Mouse (Mus musculus): ENCODE results near the gene Rps6kb2. TPM values are rescaled to one million over a fixed set of nuclear protein-coding genes. Genes with fewer than 3 reads are reported as not detected.

The Rps6kb2 gene
- polyA plus RNA-seq, 1 experiment: 93.6 TPM

DNA sequence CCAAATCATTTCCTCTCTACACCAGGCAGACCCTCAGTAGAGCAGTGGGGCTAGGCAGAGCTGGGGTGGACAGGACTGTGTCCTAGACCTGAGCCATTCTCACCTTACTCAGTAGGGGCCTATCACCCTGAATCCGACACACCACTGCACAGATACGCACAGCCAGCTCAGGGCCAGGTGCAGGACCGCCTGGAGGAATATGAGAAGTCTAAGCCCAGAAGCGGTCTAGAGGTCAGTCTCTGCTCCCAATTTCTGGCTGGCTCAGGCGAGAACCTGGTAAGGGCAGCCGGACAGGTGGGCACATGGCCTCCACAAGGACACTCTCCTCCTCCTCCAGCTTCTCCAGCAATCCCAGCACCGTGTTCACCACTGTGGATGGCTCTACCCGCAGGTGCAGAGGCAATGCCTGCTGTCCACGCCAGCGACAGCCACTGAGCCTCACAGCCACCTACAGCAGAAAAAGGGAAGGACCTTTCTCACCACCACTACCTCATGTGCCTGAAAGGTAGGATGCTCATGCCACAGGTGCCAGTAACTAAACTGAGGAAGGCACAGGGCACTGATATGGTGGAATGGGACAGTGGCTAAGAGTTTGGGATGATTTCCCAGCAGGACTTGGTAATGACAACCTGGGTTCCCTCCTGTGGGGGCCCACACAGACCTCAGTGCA, 7.7 kb upstream of the Rps6kb2 start:
- WGBS: 94% methylated on average over 10 of the region's 10 CpGs
- DNase-seq: peak in 1 of 2 experiments; percentile 19
- Histone ChIP-seq H3K27me3 (ENCODE audit: control insufficient read depth, insufficient read depth, low read length) (no peaks in the 10 kb centered on the region), H3K27ac (ENCODE audit: insufficient read depth, low read length) (no peak overlapping the region), H3K4me3 (replicated peaks; ENCODE audit: insufficient read depth, low read depth, low read length) (no peak overlapping the region), H3K4me1 (ENCODE audit: control insufficient read depth, insufficient read depth, low read length) (peaks cover 5% of the 10 kb centered on the region)
- no peak for TF ChIP-seq CTCF (IDR thresholded peaks at IDR 0.05; ENCODE audit: borderline replicate concordance, insufficient read depth, low read depth, low read length)
- TF ChIP-seq POLR2A (IDR thresholded peaks at IDR 0.05; ENCODE audit: borderline replicate concordance, insufficient read depth, low read length): no peak

DNA sequence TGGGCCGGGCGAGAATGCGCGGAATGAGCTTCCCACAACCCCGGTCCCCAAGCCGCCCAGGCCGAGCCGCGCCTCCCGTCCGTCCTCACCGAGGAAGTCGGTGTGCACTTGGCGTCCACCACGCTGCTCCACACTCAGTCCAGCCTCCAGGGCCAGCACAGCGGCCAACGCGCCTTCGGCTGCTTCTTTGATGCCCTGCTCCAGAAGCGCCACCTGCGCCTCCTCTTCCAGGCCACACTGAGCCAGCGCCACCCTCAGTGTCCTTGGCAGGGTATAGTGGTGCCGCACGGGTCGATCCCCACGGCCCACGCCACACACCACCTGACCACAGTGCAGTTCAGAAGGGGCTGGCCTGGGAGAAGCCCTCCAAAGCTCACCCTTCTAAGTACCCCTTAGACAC, 6.7 kb upstream of the Rps6kb2 start:
- DNase-seq: peak in 1 of 2 experiments; percentile 69
- TF ChIP-seq CTCF (IDR thresholded peaks at IDR 0.05; ENCODE audit: borderline replicate concordance, insufficient read depth, low read depth, low read length): no peak
- no peak for TF ChIP-seq POLR2A (IDR thresholded peaks at IDR 0.05; ENCODE audit: borderline replicate concordance, insufficient read depth, low read length)
- Histone ChIP-seq H3K4me3 (replicated peaks; ENCODE audit: insufficient read depth, low read depth, low read length) (peak overlapping the region; percentile 73), H3K4me1 (ENCODE audit: control insufficient read depth, insufficient read depth, low read length) (peaks cover 5% of the 10 kb centered on the region; the same call in 1 of the 2 replicates), H3K27ac (ENCODE audit: insufficient read depth, low read length) (peak overlapping the region; percentile 86), H3K27me3 (ENCODE audit: control insufficient read depth, insufficient read depth, low read length) (no peaks in the 10 kb centered on the region)
- WGBS: under 1% methylated on average over 27 of the region's 27 CpGs

- TF ChIP-seq CTCF (IDR thresholded peaks at IDR 0.05; ENCODE audit: borderline replicate concordance, insufficient read depth, low read depth, low read length) (peak; percentile 73), POLR2A (IDR thresholded peaks at IDR 0.05; ENCODE audit: borderline replicate concordance, insufficient read depth, low read length) (peak; percentile 91)
- WGBS: 1% methylated on average over 43 of the region's 43 CpGs
- Histone ChIP-seq H3K27me3 (ENCODE audit: control insufficient read depth, insufficient read depth, low read length) (no peaks in the 10 kb centered on the region), H3K4me3 (replicated peaks; ENCODE audit: insufficient read depth, low read depth, low read length) (peak overlapping the region; percentile 73), H3K4me1 (ENCODE audit: control insufficient read depth, insufficient read depth, low read length) (peaks cover 5% of the 10 kb centered on the region; the same call in 1 of the 2 replicates), H3K27ac (ENCODE audit: insufficient read depth, low read length) (peak overlapping the region; percentile 86)
- peak; percentile 99 to 100 for DNase-seq
These were observed 6.2 kb upstream of the Rps6kb2 start for GRCm38 (mm10) chr19:4169378-4169784.

DNA sequence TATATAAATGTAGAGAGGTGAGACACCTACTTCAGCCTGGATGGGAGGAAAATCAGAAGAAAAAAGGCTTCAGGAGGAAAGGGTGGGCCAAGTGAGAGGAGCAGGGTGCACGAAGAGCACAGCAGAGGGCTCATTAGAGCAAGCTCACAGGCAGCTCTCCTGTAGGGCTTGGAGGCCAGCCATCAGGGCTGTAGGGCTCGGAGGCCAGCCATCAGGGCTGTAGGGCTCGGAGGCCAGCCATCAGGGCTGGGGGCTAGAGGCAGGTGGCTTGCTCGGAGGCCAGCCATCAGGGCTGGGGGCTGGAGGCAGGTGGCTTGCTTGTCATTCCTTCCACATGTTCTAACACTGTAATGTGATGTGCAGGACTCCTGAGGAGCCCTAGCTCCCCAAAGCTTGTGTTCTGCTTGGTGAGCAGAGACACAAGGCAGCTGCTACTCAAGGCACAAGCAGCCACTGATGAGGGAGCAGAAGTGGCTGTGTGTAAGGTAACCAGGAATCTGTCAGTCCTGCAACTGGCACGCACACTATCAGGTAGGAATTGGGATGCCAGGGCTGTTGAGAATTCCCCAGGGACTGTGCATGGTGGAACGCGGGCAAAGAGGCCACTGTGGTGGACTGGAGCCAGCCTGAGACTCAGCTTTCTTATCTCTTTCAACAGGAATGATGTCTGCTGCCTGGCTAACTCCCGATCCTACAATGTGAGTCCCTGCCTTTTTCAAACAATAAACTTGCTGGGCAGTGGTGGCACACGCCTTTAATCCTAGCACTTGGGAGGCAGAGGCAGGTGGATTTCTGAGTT, 3.7 kb upstream of the Rps6kb2 start:
- TF ChIP-seq POLR2A (IDR thresholded peaks at IDR 0.05; ENCODE audit: borderline replicate concordance, insufficient read depth, low read length) (no peak), CTCF (IDR thresholded peaks at IDR 0.05; ENCODE audit: borderline replicate concordance, insufficient read depth, low read depth, low read length) (no peak)
- WGBS: 49% methylated on average over 9 of the region's 9 CpGs
- H3K4me3 ChIP-seq (replicated peaks; ENCODE audit: insufficient read depth, low read depth, low read length): no peak overlapping the region
- peaks cover 7% of the 10 kb centered on the region; the same call in 1 of the 2 replicates for H3K4me1 ChIP-seq (ENCODE audit: control insufficient read depth, insufficient read depth, low read length)
- H3K27ac ChIP-seq (ENCODE audit: insufficient read depth, low read length): no peak overlapping the region
- DNase-seq: no peak
- H3K27me3 ChIP-seq (ENCODE audit: control insufficient read depth, insufficient read depth, low read length): no peaks in the 10 kb centered on the region

GRCm38 (mm10) chr19:4164721-4165120, 1.6 kb upstream of the Rps6kb2 start:
- Histone ChIP-seq H3K27me3 (ENCODE audit: control insufficient read depth, insufficient read depth, low read length) (no peaks in the 10 kb centered on the region), H3K27ac (ENCODE audit: insufficient read depth, low read length) (no peak overlapping the region), H3K4me1 (ENCODE audit: control insufficient read depth, insufficient read depth, low read length) (peaks cover 3% of the 10 kb centered on the region; the same call in 1 of the 2 replicates), H3K4me3 (replicated peaks; ENCODE audit: insufficient read depth, low read depth, low read length) (no peak overlapping the region)
- TF ChIP-seq POLR2A (IDR thresholded peaks at IDR 0.05; ENCODE audit: borderline replicate concordance, insufficient read depth, low read length): no peak
- TF ChIP-seq CTCF (IDR thresholded peaks at IDR 0.05; ENCODE audit: borderline replicate concordance, insufficient read depth, low read depth, low read length): no peak
- no peak for DNase-seq
- 82% methylated on average over 2 of the region's 2 CpGs for WGBS

DNA sequence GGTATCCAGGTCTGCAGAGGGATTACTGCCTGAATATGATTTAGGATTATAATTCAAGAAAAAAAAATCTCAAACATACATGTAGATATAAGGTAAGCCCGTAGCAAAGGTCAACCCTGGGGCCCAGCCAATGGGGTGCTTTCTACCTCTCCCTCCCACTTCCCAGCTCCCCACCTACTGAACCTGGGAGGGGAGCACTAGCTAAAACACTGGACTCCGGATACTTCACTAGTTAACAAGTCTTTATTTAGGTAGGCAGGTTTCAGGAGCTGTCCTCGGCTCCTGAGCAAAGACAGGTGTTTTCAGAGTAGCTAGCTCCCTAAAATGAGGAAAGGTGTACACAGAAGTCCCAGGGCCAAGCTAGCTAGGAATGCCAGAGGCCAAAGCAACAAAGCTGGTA, 946 bp upstream of the Rps6kb2 start:
- 93% methylated on average over 3 of the region's 3 CpGs for WGBS
- no peak overlapping the region for H3K4me3 ChIP-seq (replicated peaks; ENCODE audit: insufficient read depth, low read depth, low read length)

DNA sequence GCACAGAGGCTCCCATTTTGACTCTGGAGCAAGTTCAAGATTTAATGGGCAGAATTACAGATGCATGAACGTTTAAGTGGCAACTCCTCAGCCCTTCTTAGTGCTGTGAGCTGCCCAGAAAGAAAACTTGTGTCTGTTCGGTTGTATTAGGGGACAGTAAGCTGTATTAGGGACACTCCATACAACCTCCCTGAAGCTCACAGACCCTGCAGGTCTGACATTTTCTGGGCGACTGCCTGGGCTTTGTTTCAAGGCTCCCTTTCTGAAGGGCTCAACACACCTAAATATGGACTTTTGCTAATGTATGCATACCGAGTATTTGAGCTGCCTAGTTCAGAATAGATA, 361 bp upstream of the Rps6kb2 start:
- H3K27me3 ChIP-seq (ENCODE audit: control insufficient read depth, insufficient read depth, low read length): no peaks in the 10 kb centered on the region
- peak overlapping the region; percentile 75 for H3K4me3 ChIP-seq (replicated peaks; ENCODE audit: insufficient read depth, low read depth, low read length)
- peak overlapping the region; percentile 59 for H3K27ac ChIP-seq (ENCODE audit: insufficient read depth, low read length)
- 28% methylated on average over 4 of the region's 4 CpGs for WGBS
- no peak for TF ChIP-seq POLR2A (IDR thresholded peaks at IDR 0.05; ENCODE audit: borderline replicate concordance, insufficient read depth, low read length)
- no peak for TF ChIP-seq CTCF (IDR thresholded peaks at IDR 0.05; ENCODE audit: borderline replicate concordance, insufficient read depth, low read depth, low read length)
- no peak for DNase-seq
- H3K4me1 ChIP-seq (ENCODE audit: control insufficient read depth, insufficient read depth, low read length): 0 out of 2 replicates have a peak, but pooled peaks cover 3% of the 10 kb centered on the region

More for the DNA sequence above, 946 bp upstream of the Rps6kb2 start:
- Histone ChIP-seq H3K27me3 (ENCODE audit: control insufficient read depth, insufficient read depth, low read length) (no peaks in the 10 kb centered on the region), H3K27ac (ENCODE audit: insufficient read depth, low read length) (no peak overlapping the region), H3K4me1 (ENCODE audit: control insufficient read depth, insufficient read depth, low read length) (0 out of 2 replicates have a peak, but pooled peaks cover 3% of the 10 kb centered on the region)
- DNase-seq: peak in 1 of 2 experiments; percentile 17
- TF ChIP-seq CTCF (IDR thresholded peaks at IDR 0.05; ENCODE audit: borderline replicate concordance, insufficient read depth, low read depth, low read length): no peak

All from cerebellum, adult 2 months (tissue).